Mouse (Mus musculus) liver, embryonic 14.5 days (tissue): ENCODE measurements at regions not wholly inside any gene's neighbourhood (a gene's known extent, or its start where the extent isn't known, plus 50 kb on each side); places are given as distances from the start of the nearest gene placed in this dataset.

ENCODE experiments used
- CTCF ChIP-seq: IDR thresholded peaks from 2 replicates; pipeline ENCODE4 v1.5.1; 2016; ENCODE audit warnings: antibody characterized with exemption, low read depth, control low read depth
- EP300 ChIP-seq: IDR thresholded peaks from 2 replicates; pipeline ENCODE4 v1.6.1; 2016; ENCODE audit warnings: antibody characterized with exemption, low read depth

DNA sequence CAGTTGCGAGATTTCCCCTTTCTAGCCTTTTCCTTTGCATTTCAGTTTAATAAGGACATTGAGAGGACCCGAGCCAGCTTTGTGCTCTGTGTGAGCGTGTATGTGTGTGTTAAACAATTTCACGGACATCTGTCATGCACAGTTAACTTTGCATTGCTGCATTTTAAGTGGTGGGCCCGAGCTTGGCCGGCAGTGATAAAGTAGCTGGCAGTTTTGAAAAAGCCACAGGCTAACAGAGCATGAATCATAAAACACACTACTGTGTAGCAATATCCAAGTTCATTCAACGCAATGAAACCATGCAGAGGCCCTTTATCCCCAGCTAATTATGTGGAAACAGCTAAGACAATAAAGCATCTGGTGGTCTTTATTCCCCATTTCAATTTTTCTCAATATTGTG, 140.9 kb downstream of the Nkx6-1 start:
- TF ChIP-seq EP300 = no peak
- TF ChIP-seq CTCF = no peak
